Mouse (Mus musculus): ENCODE results near the gene Nagpa. TPM values are rescaled to one million over a fixed set of nuclear protein-coding genes. Genes with fewer than 3 reads are reported as not detected.

Gene Nagpa
- total RNA-seq, 2 experiments from 2014 or later: 5.6 to 6.7 TPM

DNA sequence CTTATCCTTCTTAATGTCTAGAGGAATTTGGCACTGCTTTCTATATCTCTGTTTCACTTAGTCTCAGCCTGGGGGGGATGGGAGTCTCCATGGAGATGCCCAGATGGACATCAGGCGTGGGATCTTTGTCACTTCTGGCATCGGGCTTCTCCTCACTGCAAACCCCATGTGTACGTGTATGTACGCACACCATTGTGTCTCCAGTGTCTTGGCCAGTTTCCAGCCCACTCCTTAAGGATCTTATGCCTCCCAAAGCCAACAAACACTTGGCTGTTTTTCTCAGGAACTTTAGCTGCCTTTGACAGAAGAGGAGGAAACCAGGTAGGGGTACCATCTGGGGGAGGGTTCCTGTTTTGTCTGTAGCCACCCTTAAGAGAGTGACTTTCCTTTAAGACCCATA lies 17.6 kb upstream of the Nagpa start:
- peak overlapping the region; percentile 64 for H3K4me3 ChIP-seq
- intact Hi-C loops (cut with DNase I): no loop called here
- H3K27ac ChIP-seq: peak overlapping the region; percentile 38
- no peak for DNase-seq
- TF ChIP-seq CTCF (IDR thresholded peaks at IDR 0.05): no peak

DNA sequence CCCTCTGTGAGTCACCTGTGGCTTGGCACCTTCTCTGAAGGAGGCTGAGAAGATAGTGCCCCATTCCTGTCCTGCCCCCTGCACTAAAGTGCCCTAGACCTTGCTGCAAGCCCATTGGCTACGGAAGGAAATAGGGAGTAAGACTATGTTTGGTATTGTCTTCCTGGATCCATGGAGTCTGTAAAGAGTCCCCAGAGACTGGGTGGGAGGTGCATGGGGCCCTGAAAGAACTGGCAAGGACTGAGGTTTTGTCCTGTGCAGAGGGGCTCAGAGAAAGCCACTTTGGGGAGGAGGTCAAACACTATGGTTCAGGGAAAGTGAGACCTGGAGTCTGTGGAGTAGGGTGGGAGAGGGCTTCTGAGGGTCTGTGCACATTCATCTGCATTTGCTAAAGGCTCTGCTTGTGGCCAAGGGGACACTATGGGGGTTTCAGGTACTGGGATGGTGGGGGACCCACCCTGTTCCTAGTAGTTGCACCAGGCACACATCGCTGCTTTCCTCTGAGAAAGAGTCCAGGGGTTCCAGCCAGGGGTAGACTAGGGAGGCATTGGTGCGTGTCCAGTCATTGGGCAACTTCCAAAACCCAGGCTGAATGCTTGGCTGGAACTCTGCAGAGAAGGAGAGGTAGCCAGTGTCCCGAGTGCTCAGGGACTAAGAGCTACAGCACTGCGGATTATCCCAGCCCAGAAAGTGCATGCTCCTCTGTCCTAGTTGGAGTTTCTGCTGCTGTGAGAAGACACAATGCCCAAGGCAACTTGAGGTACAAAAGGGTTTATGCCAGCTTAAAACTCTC lies 13.7 kb upstream of the Nagpa start:
- no peak for DNase-seq
- no peak for TF ChIP-seq CTCF (IDR thresholded peaks at IDR 0.05)
- intact Hi-C loops (cut with DNase I): no loop called here
- Histone ChIP-seq H3K27ac (no peak overlapping the region), H3K4me3 (no peak overlapping the region)

DNA sequence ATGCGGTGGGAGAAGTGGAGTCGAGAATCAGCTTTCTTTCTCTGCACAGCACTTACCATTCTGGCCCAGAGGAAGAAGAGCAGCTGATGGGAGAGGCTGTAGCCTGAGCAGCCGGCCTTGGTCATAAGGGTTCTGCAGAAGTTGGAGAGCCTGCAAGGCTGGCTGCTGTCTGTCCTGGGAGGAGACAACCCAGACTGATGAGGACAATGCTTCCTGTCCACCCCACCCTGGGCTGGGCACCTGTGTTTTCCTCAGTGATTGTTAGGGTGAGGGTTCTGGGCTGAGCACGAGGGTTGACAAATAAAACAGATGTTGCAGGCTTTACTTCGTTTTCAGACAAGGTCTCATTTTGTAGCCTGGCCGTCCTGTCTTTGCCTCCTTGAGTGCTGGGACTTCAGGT lies 12.9 kb upstream of the Nagpa start:
- Histone ChIP-seq H3K27ac (no peak overlapping the region), H3K4me3 (no peak overlapping the region)
- no peak for TF ChIP-seq CTCF (IDR thresholded peaks at IDR 0.05)
- DNase-seq: no peak
- intact Hi-C loops (cut with DNase I): no loop called here

DNA sequence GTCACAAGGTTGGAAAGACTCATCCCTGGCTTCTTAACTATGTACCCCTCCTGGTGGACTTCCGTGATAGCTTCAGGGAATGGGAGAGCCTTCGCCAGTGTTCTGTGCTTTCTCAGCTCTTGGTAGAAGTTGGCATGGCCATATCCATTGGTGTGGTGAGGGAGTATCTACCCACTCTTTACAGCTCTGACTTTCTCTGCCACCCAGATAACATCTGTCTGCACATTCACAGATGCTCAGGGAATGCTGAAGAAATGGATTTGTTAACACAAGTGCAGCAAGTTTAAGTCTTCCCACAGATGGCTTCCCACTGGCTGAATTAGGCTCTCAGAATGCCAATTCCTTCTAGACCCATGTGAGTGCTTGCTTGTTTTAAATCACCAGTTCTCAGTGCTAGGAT lies 10.3 kb upstream of the Nagpa start:
- DNase-seq: no peak
- TF ChIP-seq CTCF (IDR thresholded peaks at IDR 0.05): no peak
- intact Hi-C loops (cut with DNase I): no loop called here
- no peak overlapping the region for H3K4me3 ChIP-seq
- no peak overlapping the region for H3K27ac ChIP-seq

DNA sequence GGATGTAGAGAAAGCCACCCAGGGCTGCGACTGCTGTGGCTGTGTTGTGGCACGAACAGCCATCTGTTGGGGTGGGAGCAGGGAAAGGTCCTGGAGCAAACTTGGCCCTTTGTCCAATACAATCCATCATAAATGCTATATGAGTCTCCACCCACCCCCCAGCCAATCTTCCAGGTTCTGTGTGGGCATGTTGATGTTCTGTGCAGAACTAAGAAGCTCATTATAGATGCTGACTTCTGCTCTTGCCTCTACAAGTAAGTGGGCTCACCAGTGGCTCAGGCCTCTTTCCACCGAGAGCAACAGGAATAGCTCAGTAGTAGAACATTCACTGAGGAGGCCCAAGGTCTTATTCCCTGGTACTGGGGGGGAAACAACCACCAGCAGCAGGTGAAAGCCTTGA lies 8.3 kb upstream of the Nagpa start:
- intact Hi-C loops (cut with DNase I): no loop called here
- DNase-seq: no peak
- Histone ChIP-seq H3K4me3 (no peak overlapping the region), H3K27ac (no peak overlapping the region)
- TF ChIP-seq CTCF (IDR thresholded peaks at IDR 0.05): no peak

DNA sequence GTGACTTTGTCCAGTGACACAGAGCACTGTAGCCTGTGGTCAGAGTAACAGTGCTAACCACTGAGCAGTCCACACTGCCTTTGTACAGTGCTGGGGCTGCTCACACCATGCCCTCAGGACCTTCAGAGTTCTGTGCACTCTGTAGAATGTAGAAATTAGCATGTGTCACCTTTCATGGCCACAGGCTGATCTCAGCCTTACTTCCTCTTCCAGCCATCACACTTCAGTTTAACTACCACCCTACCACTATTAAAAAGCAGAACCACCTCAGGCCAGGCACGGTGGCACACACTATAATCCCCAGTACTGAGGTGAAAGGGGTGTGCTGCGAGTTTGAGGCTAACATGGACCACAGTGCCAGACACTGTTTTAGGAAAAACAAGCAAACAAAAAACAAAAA lies 6.6 kb upstream of the Nagpa start:
- DNase-seq: no peak
- Histone ChIP-seq H3K4me3 (no peak overlapping the region), H3K27ac (no peak overlapping the region)
- intact Hi-C loops (cut with DNase I): no loop called here
- no peak for TF ChIP-seq CTCF (IDR thresholded peaks at IDR 0.05)

DNA sequence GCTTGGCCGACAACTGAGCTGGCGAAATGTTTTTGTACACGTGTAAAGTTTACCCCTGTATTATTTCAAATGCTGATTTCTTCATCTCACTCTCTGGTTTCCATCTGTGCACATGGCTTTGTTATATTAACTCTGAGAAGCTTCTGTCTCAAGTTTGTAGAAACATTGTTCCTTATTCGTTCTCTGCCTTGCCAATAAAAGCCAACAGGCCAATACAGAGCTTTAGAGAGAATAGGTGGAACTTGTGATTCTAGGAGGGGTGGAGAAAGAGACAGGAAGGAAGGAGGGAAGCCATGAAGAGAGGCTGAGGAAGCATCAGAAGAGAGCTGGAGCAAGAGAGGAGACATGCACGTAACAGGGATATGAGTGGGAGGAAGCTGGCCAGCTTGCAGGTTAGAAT lies 2.2 kb upstream of the Nagpa start:
- no peak for TF ChIP-seq CTCF (IDR thresholded peaks at IDR 0.05)
- no peak overlapping the region for H3K27ac ChIP-seq
- intact Hi-C loops (cut with DNase I): no loop called here
- H3K4me3 ChIP-seq: no peak overlapping the region
- DNase-seq: no peak

DNA sequence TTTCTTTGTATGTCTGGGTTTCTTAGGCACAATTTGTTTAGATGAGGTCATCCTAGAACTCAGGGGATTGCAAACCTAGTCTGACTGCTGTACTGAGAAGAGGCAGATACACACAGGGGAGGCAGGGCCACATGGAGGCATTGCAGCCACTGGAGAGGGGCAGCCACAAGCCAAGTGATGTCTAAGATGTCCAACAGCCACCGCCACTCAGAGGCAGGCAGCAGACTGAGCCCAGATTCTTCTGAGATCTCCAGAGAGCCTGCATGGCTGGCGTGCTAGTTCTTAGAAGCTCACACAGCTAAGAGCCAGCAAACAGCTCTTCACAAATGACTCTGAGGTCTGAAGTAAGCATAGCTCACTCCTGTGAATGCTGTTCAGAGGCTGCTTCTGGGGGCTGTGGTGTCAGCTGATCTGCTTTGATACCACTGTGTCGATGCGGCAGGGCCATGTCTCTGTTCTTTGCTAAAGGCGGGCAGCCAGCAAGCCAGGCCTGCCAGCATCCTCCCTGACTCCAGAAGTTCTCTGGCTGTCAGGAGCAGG lies 1.7 kb upstream of the Nagpa start:
- no peak for TF ChIP-seq CTCF (IDR thresholded peaks at IDR 0.05)
- no peak overlapping the region for H3K4me3 ChIP-seq
- no peak for DNase-seq
- no peak overlapping the region for H3K27ac ChIP-seq
- intact Hi-C loops (cut with DNase I): no loop called here

DNA sequence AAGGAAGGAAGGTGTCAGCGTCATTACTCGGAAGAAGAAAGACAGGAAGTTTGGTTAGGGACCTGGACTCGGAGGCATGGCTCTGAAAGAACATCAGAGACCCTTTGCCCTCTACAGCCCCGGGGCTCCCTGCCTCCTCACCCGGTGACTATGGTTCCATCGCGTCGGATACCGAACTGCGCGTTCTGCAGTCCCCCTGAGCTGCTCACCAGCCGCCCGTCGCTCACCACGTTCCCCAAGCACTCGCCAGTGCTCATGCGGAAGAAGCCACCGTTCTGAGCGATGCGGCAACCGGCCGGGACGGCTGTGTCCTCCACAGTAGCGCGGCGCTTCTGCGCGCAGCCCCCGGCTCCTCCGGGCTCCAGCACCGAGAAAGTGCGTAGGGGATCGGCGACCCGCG lies 612 bp downstream of the Nagpa start:
- no peak for DNase-seq
- intact Hi-C loops (cut with DNase I): loop anchor here (2.0 kb wide), 1 partner anchor 40 kb away; no protein-coding TSS in a partner anchor
- no peak for TF ChIP-seq CTCF (IDR thresholded peaks at IDR 0.05)
- Histone ChIP-seq H3K27ac (peak overlapping the region; percentile 83), H3K4me3 (peak overlapping the region; percentile 94)

DNA sequence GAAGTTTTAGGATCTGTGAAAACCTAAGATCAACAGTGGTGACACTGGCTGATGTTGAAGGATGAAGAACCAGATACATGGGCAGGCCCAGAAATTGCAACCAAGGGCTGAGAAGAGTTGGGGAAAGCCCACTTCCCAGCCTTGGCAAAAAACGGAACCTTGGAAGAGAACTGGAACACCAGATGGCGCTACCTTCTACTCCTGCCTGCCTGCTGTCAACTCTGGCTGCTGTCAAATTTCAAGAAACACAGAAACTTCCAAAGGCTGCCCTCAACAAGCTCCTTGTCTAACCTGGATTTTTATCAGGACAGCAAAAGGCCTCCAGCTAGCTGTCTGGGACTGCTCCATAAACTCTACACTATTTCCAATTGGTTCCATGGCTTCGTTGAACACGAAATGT lies 1.1 kb downstream of the Nagpa start:
- DNase-seq: peak; percentile 49
- intact Hi-C loops (cut with DNase I): loop anchor here (2.0 kb wide), 1 partner anchor 40 kb away; no protein-coding TSS in a partner anchor
- peak overlapping the region; percentile 83 for H3K27ac ChIP-seq
- peak; percentile 77 for TF ChIP-seq CTCF (IDR thresholded peaks at IDR 0.05)
- H3K4me3 ChIP-seq: peak overlapping the region; percentile 94

DNA sequence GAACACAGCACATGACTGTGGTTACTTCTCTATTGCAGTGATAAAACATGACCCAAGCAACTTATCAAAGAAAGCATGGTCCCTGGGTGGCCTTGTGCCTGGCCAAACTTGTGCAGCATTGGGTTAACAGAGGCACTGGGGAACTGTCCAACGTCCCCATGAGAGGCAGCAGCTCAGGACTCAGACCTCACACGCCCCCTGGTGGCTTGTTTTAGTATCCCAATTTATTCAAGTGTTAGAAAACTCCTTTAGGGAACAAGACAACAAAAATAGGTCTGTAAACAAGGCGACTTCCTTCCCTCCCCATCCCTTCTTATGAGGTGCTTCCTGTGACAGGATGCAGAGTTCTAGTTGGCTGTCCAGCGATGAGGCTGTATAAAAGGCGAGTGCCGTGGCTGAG lies 8.7 kb downstream of the Nagpa start:
- intact Hi-C loops (cut with DNase I): loop anchor here (5.0 kb wide), 1 partner anchor 218 kb away; no protein-coding TSS in a partner anchor
- peak; percentile 73 for DNase-seq
- peak; percentile 81 for TF ChIP-seq CTCF (IDR thresholded peaks at IDR 0.05)
- Histone ChIP-seq H3K4me3 (no peak overlapping the region), H3K27ac (no peak overlapping the region)

DNA sequence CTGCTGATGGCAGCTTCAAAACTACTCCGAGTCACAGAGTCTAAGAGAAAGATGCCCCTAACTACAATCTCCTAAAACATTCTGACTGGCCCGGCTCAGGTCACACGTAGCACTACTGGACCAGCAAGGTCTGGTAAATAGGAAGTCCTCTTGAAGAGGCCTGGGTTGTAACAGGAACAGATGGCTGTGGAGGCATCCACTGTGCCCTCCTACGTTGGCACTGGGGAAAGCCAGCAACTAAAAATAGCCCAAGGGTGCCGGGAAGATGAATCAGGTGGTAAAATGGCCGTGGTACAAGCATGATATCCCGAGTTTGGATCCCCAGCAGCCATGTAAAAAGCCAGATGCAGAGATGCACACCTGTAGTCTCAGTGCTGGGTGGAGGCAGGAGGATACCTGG lies 17.6 kb downstream of the Nagpa start:
- DNase-seq: peak; percentile 77
- H3K4me3 ChIP-seq: peak overlapping the region; percentile 5; the same call in 1 of the 2 replicates
- peak overlapping the region; percentile 96 for H3K27ac ChIP-seq
- intact Hi-C loops (cut with DNase I): no loop called here
- no peak for TF ChIP-seq CTCF (IDR thresholded peaks at IDR 0.05)

DNA sequence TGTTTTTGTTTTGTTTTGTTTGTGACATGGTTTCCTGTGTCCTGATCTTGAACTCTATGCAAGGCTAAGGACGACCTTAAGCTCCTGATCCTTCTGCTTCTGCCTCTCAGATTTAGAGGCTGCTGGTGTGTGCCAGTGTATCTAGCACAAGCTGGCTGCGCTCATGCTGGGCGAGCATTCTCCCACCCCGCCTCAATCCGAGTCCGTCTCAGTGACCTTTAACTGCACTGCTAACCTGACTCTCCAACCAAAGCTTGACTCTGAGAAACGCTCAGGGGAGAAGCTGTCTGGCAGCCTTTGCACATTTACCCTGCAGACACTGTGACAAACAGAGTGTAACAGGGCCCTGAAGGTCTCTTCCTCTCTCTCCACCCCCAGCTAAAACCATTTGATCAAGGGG lies 18.1 kb downstream of the Nagpa start:
- no peak for TF ChIP-seq CTCF (IDR thresholded peaks at IDR 0.05)
- intact Hi-C loops (cut with DNase I): loop anchor here (2.0 kb wide), 1 partner anchor 39 kb away; the partner anchor contains the start of gene Sec14l5
- Histone ChIP-seq H3K27ac (peak overlapping the region; percentile 96), H3K4me3 (peak overlapping the region; percentile 5; the same call in 1 of the 2 replicates)
- DNase-seq: peak; percentile 81

Data from gastrocnemius, adult 2 months (tissue).